16 mouse cellular contexts compared by ENCODE assay signal in genomic region chr9:106115801-106116424, GRCm38 (mm10). TPM values are rescaled to one million over a fixed set of nuclear protein-coding genes. Genes with fewer than 3 reads are reported as not detected.
A peak's percentile ranks its signal among the peaks of the same experiment; 100 is the strongest.
DNase-seq lines count a peak whose midpoint lies in the region; ATAC-seq and TF ChIP-seq lines count a peak whose summit lies in the region.
"Had no signal": no experiment of that assay in that cellular context is flagged by ENCODE, and none has a peak within 500 bp of the region (broad histone marks: within the 10 kb centered on the region; RNA-seq: fewer than 3 reads in every experiment).

No protein-coding gene starts in this region.

- H3K4me2 ChIP-seq in neural tube, embryonic 13.5 days = no peak overlapping the region
- H3K4me2 ChIP-seq in forebrain, embryonic 12.5 days = peak overlapping the region; percentile 40
- peak overlapping the region; percentile 40; the same call in 1 of the 2 replicates for H3K4me2 ChIP-seq in hindbrain, postnatal 0 days (ENCODE audit: low read depth, low read length)
- H3K4me2 ChIP-seq: liver, embryonic 13.5 days had no signal

- no peaks in the 10 kb centered on the region for H3K27me3 ChIP-seq in neural tube, embryonic 13.5 days
- no peaks in the 10 kb centered on the region for H3K27me3 ChIP-seq in forebrain, embryonic 12.5 days
- no peaks in the 10 kb centered on the region for H3K27me3 ChIP-seq in hindbrain, postnatal 0 days (ENCODE audit: insufficient read depth, low read length)
- H3K27me3 ChIP-seq: liver, embryonic 13.5 days had no signal

- no peak overlapping the region for H3K4me3 ChIP-seq in neural tube, embryonic 13.5 days
- H3K4me3 ChIP-seq in forebrain, embryonic 12.5 days (replicated peaks) = 0 out of 2 replicates have a peak overlapping the region, but pooled peaks have one; percentile 5
- no peak overlapping the region for H3K4me3 ChIP-seq in hindbrain, postnatal 0 days (ENCODE audit: low read length)
- H3K4me3 ChIP-seq: left cerebral cortex, adult 2 months; liver, embryonic 13.5 days had no signal

- WGBS in neural tube, embryonic 13.5 days = 33% methylated on average over 13 of the region's 13 CpGs
- 11% methylated on average over 13 of the region's 13 CpGs for WGBS in forebrain, embryonic 12.5 days
- whole genome bisulfite sequencing in hindbrain, postnatal 0 days = 17% methylated on average over 13 of the region's 13 CpGs

- no peak for TF ChIP-seq CTCF in hindbrain, postnatal 0 days (IDR thresholded peaks at IDR 0.05; ENCODE audit: low read depth)

- peaks cover 9% of the 10 kb centered on the region for H3K4me1 ChIP-seq in neural tube, embryonic 13.5 days (replicated peaks)
- peaks cover 27% of the 10 kb centered on the region for H3K4me1 ChIP-seq in forebrain, embryonic 12.5 days
- H3K4me1 ChIP-seq in hindbrain, postnatal 0 days (ENCODE audit: insufficient read depth, low read length) = peaks cover 4% of the 10 kb centered on the region; the same call in 1 of the 2 replicates
- H3K4me1 ChIP-seq: liver, embryonic 13.5 days had no signal

- no peak for DNase-seq in neural tube, embryonic 10.5 days (ENCODE audit: extremely low spot score, low spot score)
- DNase-seq in hindbrain, postnatal 0 days (ENCODE audit: low spot score) = peak; percentile 51
- DNase-seq in testis, postnatal 10 days (ENCODE audit: low spot score) = no peak
- no peak for DNase-seq in right cerebral cortex, adult 18-20 months
- no peak for DNase-seq in frontal cortex, postnatal 36 days (ENCODE audit: low spot score in 2 of 2)
- DNase-seq: cerebellum, adult 18-20 months; gastrocnemius, postnatal 14 days; kidney, postnatal 10 days; liver, embryonic 13.5 days; lung, postnatal 36 days; thymus, adult 18-20 months had no signal

- peaks cover 6% of the 10 kb centered on the region; the same call in 1 of the 2 replicates for H3K9me3 ChIP-seq in neural tube, embryonic 13.5 days
- no peaks in the 10 kb centered on the region for H3K9me3 ChIP-seq in forebrain, embryonic 12.5 days
- H3K9me3 ChIP-seq in hindbrain, postnatal 0 days (ENCODE audit: low read length) = no peaks in the 10 kb centered on the region

- H3K9ac ChIP-seq in neural tube, embryonic 13.5 days = peak overlapping the region; percentile 38; the same call in 1 of the 2 replicates
- no peak overlapping the region for H3K9ac ChIP-seq in forebrain, embryonic 12.5 days
- no peak overlapping the region for H3K9ac ChIP-seq in hindbrain, postnatal 0 days (replicated peaks; ENCODE audit: low read length)
- H3K9ac ChIP-seq: liver, embryonic 13.5 days had no signal

- ATAC-seq in neural tube, embryonic 13.5 days (ENCODE audit: low read depth) = no peak
- ATAC-seq in forebrain, embryonic 12.5 days (ENCODE audit: low FRiP score) = peak; percentile 82
- ATAC-seq in hindbrain, postnatal 0 days = peak; percentile 43; the same call in 1 of the 2 replicates
- ATAC-seq in megakaryocyte-erythroid progenitor cell, adult 5-6 weeks (replicated peaks; ENCODE audit: low FRiP score, low TSS enrichment, poor library complexity, severe bottlenecking) = no peak

- no peak overlapping the region for H3K27ac ChIP-seq in neural tube, embryonic 13.5 days (replicated peaks)
- peak overlapping the region; percentile 76 for H3K27ac ChIP-seq in forebrain, embryonic 12.5 days
- no peak overlapping the region for H3K27ac ChIP-seq in hindbrain, postnatal 0 days
- H3K27ac ChIP-seq: left cerebral cortex, adult 2 months; liver, embryonic 13.5 days had no signal

- no peaks in the 10 kb centered on the region for H3K36me3 ChIP-seq in neural tube, embryonic 13.5 days
- no peaks in the 10 kb centered on the region for H3K36me3 ChIP-seq in forebrain, embryonic 12.5 days (replicated peaks)
- no peaks in the 10 kb centered on the region for H3K36me3 ChIP-seq in hindbrain, postnatal 0 days (ENCODE audit: insufficient read depth, low read length)
- H3K36me3 ChIP-seq: liver, embryonic 13.5 days had no signal

RNA-seq across cellular contexts. Expression of gene Col6a4, which starts 19.3 kb away (rescaled TPM):
- polyA plus RNA-seq in neural tube, embryonic 13.5 days (2015; fragmentation: Nextera tagmentation; extraction: Ambion mirVana) = 0.22 and 0.51 TPM in 2 replicates
- polyA plus RNA-seq in forebrain, embryonic 12.5 days (2016; fragmentation: Nextera tagmentation; extraction: Ambion mirVana) = 0.27 and 0.70 TPM in 2 replicates
- 0.54 and 1.3 TPM in 2 replicates for total RNA-seq in hindbrain, postnatal 0 days (2014; rRNA removed)
- polyA plus RNA-seq in hindbrain, postnatal 0 days (2015; fragmentation: Nextera tagmentation; extraction: Ambion mirVana) = 0.73 and 1.0 TPM in 2 replicates
- total RNA-seq in megakaryocyte-erythroid progenitor cell, adult 5-6 weeks (2014; fragmentation: Nextera tagmentation) = not detected in 2 replicates
- not detected in 2 replicates for total RNA-seq in megakaryocyte-erythroid progenitor cell, adult 5-6 weeks (2017)
- total RNA-seq: hematopoietic stem cell, adult 5-6 weeks had no signal
- polyA plus RNA-seq: liver, embryonic 13.5 days had no signal

RNA-seq across cellular contexts. Expression of gene Glyctk, which starts 42.0 kb away (rescaled TPM):
- 4.9 and 5.1 TPM in 2 replicates for polyA plus RNA-seq in neural tube, embryonic 13.5 days (2015; fragmentation: Nextera tagmentation; extraction: Ambion mirVana)
- 9.1 and 10.2 TPM in 2 replicates for polyA plus RNA-seq in forebrain, embryonic 12.5 days (2016; fragmentation: Nextera tagmentation; extraction: Ambion mirVana)
- total RNA-seq in hindbrain, postnatal 0 days (2014; rRNA removed) = 1.3 and 1.8 TPM in 2 replicates
- 1.2 and 1.7 TPM in 2 replicates for polyA plus RNA-seq in hindbrain, postnatal 0 days (2015; fragmentation: Nextera tagmentation; extraction: Ambion mirVana)
- 0.90 and 1.6 TPM in 2 replicates for total RNA-seq in megakaryocyte-erythroid progenitor cell, adult 5-6 weeks (2014; fragmentation: Nextera tagmentation)
- 1.5 and 3.0 TPM in 2 replicates for total RNA-seq in megakaryocyte-erythroid progenitor cell, adult 5-6 weeks (2017)

RNA-seq across cellular contexts. Expression of gene Wdr82, which starts 54.8 kb away (rescaled TPM):
- 27.7 and 29.6 TPM in 2 replicates for polyA plus RNA-seq in neural tube, embryonic 13.5 days (2015; fragmentation: Nextera tagmentation; extraction: Ambion mirVana)
- polyA plus RNA-seq in forebrain, embryonic 12.5 days (2016; fragmentation: Nextera tagmentation; extraction: Ambion mirVana) = 38.1 and 41.2 TPM in 2 replicates
- 240 and 243 TPM in 2 replicates for total RNA-seq in hindbrain, postnatal 0 days (2014; rRNA removed)
- polyA plus RNA-seq in hindbrain, postnatal 0 days (2015; fragmentation: Nextera tagmentation; extraction: Ambion mirVana) = 29.1 and 32.6 TPM in 2 replicates
- total RNA-seq in megakaryocyte-erythroid progenitor cell, adult 5-6 weeks (2014; fragmentation: Nextera tagmentation) = 65.2 and 70.8 TPM in 2 replicates
- total RNA-seq in megakaryocyte-erythroid progenitor cell, adult 5-6 weeks (2017) = 88.0 and 89.2 TPM in 2 replicates

Comparison
In these comparisons a context has a peak if more than half of its experiments do, and no peak if none do; other contexts are left out.
1. ATAC-seq: peak in forebrain, embryonic 12.5 days (single experiment) and hindbrain, postnatal 0 days (single experiment); none in neural tube, embryonic 13.5 days (single experiment) and megakaryocyte-erythroid progenitor cell, adult 5-6 weeks (single experiment).